Mouse (Mus musculus): ENCODE results near the gene Zfp609. TPM values are rescaled to one million over a fixed set of nuclear protein-coding genes. Genes with fewer than 3 reads are reported as not detected.

Gene Zfp609
- 4.1 TPM for polyA plus RNA-seq (2017; shearing (Covaris generic))

GRCm38 (mm10) chr9:65827344-65828015, at the start of gene Zfp609:
Gene Zfp609, minus strand, starts transcription at chr9:65827564.

GRCm38 (mm10) chr9:65667701-65668100, 159.7 kb downstream of the Zfp609 start, which contains the start of gene Oaz2:
Gene Oaz2, plus strand, starts transcription at chr9:65668001.

Other genes with a start within 250 kb of the Zfp609 start
- gene Plekho2, start 247.5 kb downstream of the Zfp609 start, polyA plus RNA-seq (2017; shearing (Covaris generic)), result 41.4 TPM
- gene Pif1, start 240.4 kb downstream of the Zfp609 start, polyA plus RNA-seq (2017; shearing (Covaris generic)), result 0.16 TPM
- 1.5 TPM for gene Rbpms2, start 197.9 kb downstream of the Zfp609 start, polyA plus RNA-seq (2017; shearing (Covaris generic))
- 56.2 TPM for gene Oaz2, start 159.6 kb downstream of the Zfp609 start, polyA plus RNA-seq (2017; shearing (Covaris generic))
- gene Pclaf, start 62.7 kb upstream of the Zfp609 start, polyA plus RNA-seq (2017; shearing (Covaris generic)), result 0.90 TPM
- gene Trip4, start 81.2 kb upstream of the Zfp609 start, polyA plus RNA-seq (2017; shearing (Covaris generic)), result 33.0 TPM
- gene Csnk1g1, start 81.4 kb upstream of the Zfp609 start, polyA plus RNA-seq (2017; shearing (Covaris generic)), result 29.5 TPM
- 220 TPM for gene Ppib, start 232.7 kb upstream of the Zfp609 start, polyA plus RNA-seq (2017; shearing (Covaris generic))
- 1.9 TPM for gene Snx22, start 242.2 kb upstream of the Zfp609 start, polyA plus RNA-seq (2017; shearing (Covaris generic))